Mouse (Mus musculus): ENCODE measurements around the gene Wfikkn1. TPM values are rescaled to one million over a fixed set of nuclear protein-coding genes. Genes with fewer than 3 reads are reported as not detected.

Wfikkn1 gene
- polyA plus RNA-seq (2015; fragmentation: Nextera tagmentation; extraction: Ambion mirVana) = 0.63 and 0.65 TPM in 2 replicates

DNA sequence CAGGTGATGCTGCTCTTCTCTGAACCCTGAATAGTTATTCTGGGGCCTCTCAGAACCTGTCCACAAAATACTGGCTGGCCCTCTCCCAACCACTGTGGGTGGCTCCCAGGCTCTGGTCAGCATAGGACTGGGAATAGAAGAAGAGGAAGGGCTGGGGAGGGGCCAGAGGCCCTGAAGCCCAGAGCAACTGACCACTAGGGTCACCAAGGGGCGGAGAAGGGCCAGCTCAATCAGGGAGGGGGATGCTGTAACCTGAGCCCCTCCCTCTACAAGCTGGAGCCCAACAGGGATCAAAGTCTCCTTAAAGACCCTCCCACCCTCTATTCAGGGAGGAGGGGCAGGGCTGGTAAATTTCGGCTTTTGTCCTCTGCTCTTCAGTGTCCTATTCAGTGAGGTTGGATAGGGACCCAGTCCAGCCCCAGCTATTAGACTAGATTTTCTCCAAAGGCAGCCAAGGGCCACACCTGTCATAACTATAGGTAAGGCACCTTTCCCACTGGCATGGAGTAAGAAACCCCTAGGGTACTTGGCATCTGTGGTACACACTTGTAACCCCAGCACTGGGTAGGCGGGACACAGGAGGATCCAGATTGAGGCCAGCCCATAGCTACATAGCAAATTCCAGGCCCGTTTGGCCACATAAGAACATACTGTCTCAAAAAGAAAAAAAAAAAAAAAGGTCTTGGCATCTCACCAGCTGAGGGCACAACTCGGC, at the start of gene Wfikkn1:
Wfikkn1 (minus strand) TSS at position 663 of the 715 bp plus-strand sequence.
- WGBS = 36% methylated on average over 5 of the region's 5 CpGs
- Histone ChIP-seq H3K9ac (no peak within 1 kb of the TSS), H3K4me2 (no peak within 1 kb of the TSS), H3K27me3 (no peaks in the 10 kb centered on the region), H3K36me3 (peaks cover 57% of the 10 kb centered on the region), H3K9me3 (no peaks in the 10 kb centered on the region), H3K27ac (no peak within 1 kb of the TSS), H3K4me1 (peaks cover 32% of the 10 kb centered on the region), H3K4me3 (no peak within 1 kb of the TSS)
- no peak for ATAC-seq (ENCODE audit: insufficient number of reproducible peaks, low FRiP score, low TSS enrichment, low read depth)

GRCm38 (mm10) chr17:25925348-25925747, 44.7 kb upstream of the Wfikkn1 start:
- H3K36me3 ChIP-seq = peaks cover 47% of the 10 kb centered on the region
- no peak for ATAC-seq (ENCODE audit: insufficient number of reproducible peaks, low FRiP score, low TSS enrichment, low read depth)
- no peak overlapping the region for H3K4me2 ChIP-seq
- no peak overlapping the region for H3K4me3 ChIP-seq
- no peaks in the 10 kb centered on the region for H3K27me3 ChIP-seq
- 75% methylated on average over 2 of the region's 2 CpGs for WGBS
- H3K27ac ChIP-seq = no peak overlapping the region
- H3K9me3 ChIP-seq = no peaks in the 10 kb centered on the region
- H3K9ac ChIP-seq = no peak overlapping the region
- H3K4me1 ChIP-seq = peaks cover 7% of the 10 kb centered on the region

- Histone ChIP-seq H3K4me1 (peaks cover 24% of the 10 kb centered on the region), H3K27me3 (no peaks in the 10 kb centered on the region), H3K4me3 (no peak overlapping the region), H3K4me2 (no peak overlapping the region), H3K9ac (no peak overlapping the region), H3K27ac (no peak overlapping the region), H3K36me3 (peaks cover 23% of the 10 kb centered on the region), H3K9me3 (no peaks in the 10 kb centered on the region)
- 76% methylated on average over 5 of the region's 5 CpGs for WGBS
- no peak for ATAC-seq (ENCODE audit: insufficient number of reproducible peaks, low FRiP score, low TSS enrichment, low read depth)
Observed at GRCm38 (mm10) chr17:25922120-25922519, 41.5 kb upstream of the Wfikkn1 start.

- H3K36me3 ChIP-seq = peaks cover 9% of the 10 kb centered on the region
- WGBS = under 1% methylated on average over 39 of the region's 40 CpGs
- ATAC-seq (ENCODE audit: insufficient number of reproducible peaks, low FRiP score, low TSS enrichment, low read depth) = peak; percentile 97
- H3K4me3 ChIP-seq = peak overlapping the region; percentile 98
- H3K4me1 ChIP-seq = peaks cover 25% of the 10 kb centered on the region
- H3K9me3 ChIP-seq = no peaks in the 10 kb centered on the region
- peak overlapping the region; percentile 96 for H3K27ac ChIP-seq
- H3K27me3 ChIP-seq = no peaks in the 10 kb centered on the region
- peak overlapping the region; percentile 88 for H3K4me2 ChIP-seq
- H3K9ac ChIP-seq = peak overlapping the region; percentile 70
Observed at GRCm38 (mm10) chr17:25919786-25920642, 39.4 kb upstream of the Wfikkn1 start.

DNA sequence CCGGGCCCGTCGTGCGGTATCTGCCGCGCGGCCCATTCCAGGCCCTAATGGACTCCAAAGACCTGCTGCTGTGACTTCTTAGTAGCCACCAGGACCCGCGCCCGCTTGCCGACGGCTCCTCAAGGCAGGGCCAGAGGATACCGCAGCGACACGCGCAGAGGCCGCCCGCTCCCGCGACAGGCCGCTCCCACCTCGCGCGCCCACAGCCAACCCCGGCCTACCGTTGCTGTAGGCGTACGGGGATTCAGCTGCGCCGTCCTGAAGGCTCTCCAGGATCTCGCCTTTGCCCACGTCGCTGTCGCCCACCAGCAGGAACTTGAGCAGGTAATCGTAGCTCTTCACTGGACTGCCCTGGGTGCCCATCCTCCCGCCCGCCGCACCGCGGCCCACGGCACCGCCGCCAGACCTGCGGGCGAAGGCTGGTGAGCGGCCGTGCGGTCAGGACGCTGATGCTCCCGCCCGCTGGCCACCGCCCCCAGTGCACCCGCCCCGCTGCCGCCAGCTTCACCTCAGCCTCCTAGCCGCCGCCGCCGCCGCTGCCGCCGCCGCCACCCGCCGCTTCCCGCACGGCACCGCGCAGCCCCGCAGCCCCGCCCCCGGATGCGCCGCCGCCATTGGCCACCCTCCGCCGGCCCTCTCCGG, 38.6 kb upstream of the Wfikkn1 start, which contains the start of gene Rab40c:
Rab40c (minus strand) TSS at position 584 of the 642 bp plus-strand sequence.
- ATAC-seq (ENCODE audit: insufficient number of reproducible peaks, low FRiP score, low TSS enrichment, low read depth) = no peak
- 0% methylated on average over 59 of the region's 78 CpGs for WGBS
- peaks cover 14% of the 10 kb centered on the region for H3K36me3 ChIP-seq

DNA sequence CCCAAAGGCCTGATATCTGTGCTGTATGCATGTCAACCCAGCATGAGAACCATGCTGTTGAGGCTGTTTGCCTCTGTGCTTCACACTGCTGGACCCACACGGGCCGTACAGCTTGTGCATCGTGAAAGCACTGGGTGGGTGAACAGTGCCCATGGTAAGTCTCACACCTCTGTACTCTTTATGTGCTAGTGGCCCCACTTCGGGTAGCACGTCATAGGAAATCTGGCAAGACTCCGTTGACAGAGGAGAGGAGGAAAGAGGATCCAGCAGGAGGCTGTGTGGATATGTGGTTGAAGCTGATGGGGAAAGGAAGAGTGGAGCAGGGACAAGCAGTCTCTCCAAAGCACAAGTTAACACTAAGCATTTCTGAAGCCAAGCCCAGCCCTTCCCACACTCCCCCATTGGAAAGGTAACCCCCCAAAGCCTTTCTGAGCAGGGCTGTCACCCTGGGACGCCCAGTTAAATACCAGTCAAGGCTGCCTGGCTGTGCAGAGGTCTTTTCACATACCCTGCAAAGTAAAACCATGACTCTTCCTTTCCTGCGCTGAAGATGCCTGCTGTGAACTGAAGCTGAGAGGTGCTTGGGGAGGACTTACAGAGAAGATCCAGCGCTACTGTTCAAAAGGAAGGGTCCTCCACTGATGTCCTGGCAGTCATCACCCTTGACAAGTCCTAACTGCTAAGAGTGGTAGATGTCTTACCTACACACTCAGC, 37.5 kb upstream of the Wfikkn1 start:
- WGBS = 81% methylated on average over 9 of the region's 9 CpGs
- Histone ChIP-seq H3K4me1 (peaks cover 29% of the 10 kb centered on the region), H3K36me3 (peaks cover 14% of the 10 kb centered on the region), H3K4me2 (peak overlapping the region; percentile 88), H3K9ac (peak overlapping the region; percentile 85), H3K9me3 (no peaks in the 10 kb centered on the region), H3K4me3 (peak overlapping the region; percentile 98), H3K27me3 (no peaks in the 10 kb centered on the region), H3K27ac (peak overlapping the region; percentile 81; the same call in 1 of the 2 replicates)
- no peak for ATAC-seq (ENCODE audit: insufficient number of reproducible peaks, low FRiP score, low TSS enrichment, low read depth)

More for the DNA sequence above, 38.6 kb upstream of the Wfikkn1 start, which contains the start of gene Rab40c:
- Histone ChIP-seq H3K4me1 (peaks cover 29% of the 10 kb centered on the region), H3K4me2 (peak within 1 kb of the TSS; percentile 88), H3K27me3 (no peaks in the 10 kb centered on the region), H3K9ac (peak within 1 kb of the TSS; percentile 85), H3K9me3 (no peaks in the 10 kb centered on the region), H3K4me3 (peak within 1 kb of the TSS; percentile 98), H3K27ac (peak within 1 kb of the TSS; percentile 96)

DNA sequence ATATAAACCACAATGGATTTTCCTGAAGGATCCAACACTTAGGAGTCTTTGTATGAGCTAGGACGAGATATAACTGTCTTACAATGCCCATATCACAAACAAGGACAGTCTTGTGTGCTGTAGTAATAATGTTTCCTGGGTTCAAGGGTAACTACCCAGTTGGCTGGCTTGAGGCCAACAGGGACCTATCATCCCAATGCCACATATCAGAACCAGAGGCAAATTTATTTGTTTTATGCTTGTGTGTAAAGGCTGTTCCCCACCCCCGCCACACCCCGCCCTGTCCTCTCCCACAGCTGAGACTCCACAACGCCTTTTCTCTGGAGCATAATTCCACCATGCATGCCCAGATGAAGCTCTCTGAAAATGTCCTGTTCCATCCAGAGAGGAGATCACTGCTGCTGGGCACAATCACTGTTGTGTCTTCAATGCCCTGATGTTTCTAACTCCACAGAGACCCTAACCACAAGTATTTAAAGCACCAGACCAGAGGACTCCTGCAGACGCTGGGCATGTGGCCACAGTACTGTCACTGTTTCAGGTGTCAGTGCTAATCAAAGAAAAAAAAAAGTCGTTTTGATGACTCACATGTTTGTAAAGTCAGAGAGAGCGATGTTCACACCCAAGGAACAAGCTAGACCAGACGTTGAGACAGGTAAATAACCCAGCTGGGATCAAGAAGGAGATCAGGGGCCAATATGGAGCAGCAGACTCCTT, 36.4 kb upstream of the Wfikkn1 start:
- WGBS = 74% methylated on average over 8 of the region's 8 CpGs
- no peak for ATAC-seq (ENCODE audit: insufficient number of reproducible peaks, low FRiP score, low TSS enrichment, low read depth)

GRCm38 (mm10) chr17:25914295-25914694, 33.6 kb upstream of the Wfikkn1 start:
- Histone ChIP-seq H3K4me1 (peaks cover 22% of the 10 kb centered on the region), H3K4me3 (no peak overlapping the region), H3K27me3 (no peaks in the 10 kb centered on the region), H3K9me3 (no peaks in the 10 kb centered on the region), H3K27ac (no peak overlapping the region), H3K36me3 (peaks cover 24% of the 10 kb centered on the region), H3K9ac (no peak overlapping the region), H3K4me2 (no peak overlapping the region)
- WGBS = 76% methylated on average over 4 of the region's 4 CpGs
- no peak for ATAC-seq (ENCODE audit: insufficient number of reproducible peaks, low FRiP score, low TSS enrichment, low read depth)

More for the DNA sequence above, 36.4 kb upstream of the Wfikkn1 start:
- Histone ChIP-seq H3K27me3 (no peaks in the 10 kb centered on the region), H3K36me3 (peaks cover 17% of the 10 kb centered on the region), H3K27ac (peak overlapping the region; percentile 5; the same call in 1 of the 2 replicates), H3K9me3 (no peaks in the 10 kb centered on the region), H3K9ac (no peak overlapping the region), H3K4me2 (no peak overlapping the region), H3K4me3 (peak overlapping the region; percentile 3; the same call in 1 of the 2 replicates), H3K4me1 (peaks cover 29% of the 10 kb centered on the region)

- Histone ChIP-seq H3K27ac (no peak overlapping the region), H3K4me1 (peaks cover 22% of the 10 kb centered on the region), H3K4me2 (no peak overlapping the region), H3K9ac (no peak overlapping the region), H3K9me3 (no peaks in the 10 kb centered on the region), H3K36me3 (peaks cover 24% of the 10 kb centered on the region), H3K27me3 (no peaks in the 10 kb centered on the region), H3K4me3 (no peak overlapping the region)
- ATAC-seq (ENCODE audit: insufficient number of reproducible peaks, low FRiP score, low TSS enrichment, low read depth) = no peak
- 68% methylated on average over 1 of the region's 1 CpGs for WGBS
Observed at GRCm38 (mm10) chr17:25913877-25914275, 33.2 kb upstream of the Wfikkn1 start.

- no peak overlapping the region for H3K4me3 ChIP-seq
- no peaks in the 10 kb centered on the region for H3K27me3 ChIP-seq
- no peak for ATAC-seq (ENCODE audit: insufficient number of reproducible peaks, low FRiP score, low TSS enrichment, low read depth)
- whole genome bisulfite sequencing = 83% methylated on average over 14 of the region's 14 CpGs
- no peaks in the 10 kb centered on the region for H3K9me3 ChIP-seq
- no peak overlapping the region for H3K9ac ChIP-seq
- peaks cover 24% of the 10 kb centered on the region for H3K36me3 ChIP-seq
- no peak overlapping the region for H3K4me2 ChIP-seq
- no peak overlapping the region for H3K27ac ChIP-seq
- peaks cover 17% of the 10 kb centered on the region for H3K4me1 ChIP-seq
Observed at GRCm38 (mm10) chr17:25913186-25913876, 32.7 kb upstream of the Wfikkn1 start.
